Mouse (Mus musculus) adrenal gland, postnatal 25 days (tissue): Measurements from ENCODE around the gene Scpep1. TPM values are rescaled to one million over a fixed set of nuclear protein-coding genes. Genes with fewer than 3 reads are reported as not detected.

Experiments
- total RNA-seq: library from RNA; stranded (reverse); gene quantifications from 2 replicates; pipeline ENCODE4 v1.2.3, GENCODE M21; 2021

Gene Scpep1
- total RNA-seq, 1 experiment from 2014 or later: 299 TPM

Other genes starting within 250 kb of the Scpep1 start
- 154 and 189 TPM in 2 replicates for gene Msi2, start 237.0 kb downstream of the Scpep1 start, total RNA-seq
- gene Akap1, start 90.9 kb downstream of the Scpep1 start, total RNA-seq: 126 and 129 TPM in 2 replicates
- gene Elobl, start 11.5 kb upstream of the Scpep1 start, total RNA-seq: not detected in 2 replicates
- gene Coil, start 14.8 kb upstream of the Scpep1 start, total RNA-seq: 12.8 and 13.0 TPM in 2 replicates
- 133 and 149 TPM in 2 replicates for gene Trim25, start 43.9 kb upstream of the Scpep1 start, total RNA-seq
- 9.5 and 10.4 TPM in 2 replicates for gene Dgke, start 111.4 kb upstream of the Scpep1 start, total RNA-seq
- gene Gm525, start 118.4 kb upstream of the Scpep1 start, total RNA-seq: not detected in 2 replicates